In the genomic region with DNA sequence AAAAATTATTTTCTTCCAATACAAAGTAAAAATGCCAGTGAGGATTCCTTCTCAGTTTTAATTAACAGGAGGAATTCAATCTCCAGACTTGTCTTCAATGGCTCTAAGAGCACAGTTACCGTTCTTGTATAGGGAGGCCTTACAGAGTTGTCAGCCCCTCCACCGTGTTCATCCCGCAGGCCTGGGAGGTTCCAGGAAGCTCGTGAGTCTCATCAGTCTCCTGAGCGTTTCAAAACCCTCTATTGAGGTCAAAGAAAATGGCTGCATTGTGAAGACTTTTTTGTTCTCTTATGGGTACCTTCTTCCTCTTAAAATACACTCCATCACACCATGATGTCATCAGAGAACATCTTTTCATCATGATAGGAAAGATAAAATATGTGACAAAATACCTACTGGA, we compare ENCODE assay signal across 19 mouse cellular contexts.
DNase-seq lines count a peak whose midpoint lies in the region; ATAC-seq and TF ChIP-seq lines count a peak whose summit lies in the region.
"Had no signal": no experiment of that assay in that cellular context is flagged by ENCODE, and none has a peak within 500 bp of the region (broad histone marks: within the 10 kb centered on the region; RNA-seq: fewer than 3 reads in every experiment).

No protein-coding gene starts in this region.

- H3K27ac ChIP-seq in heart, adult 2 months = 0 out of 2 replicates have a peak overlapping the region, but pooled peaks have one; percentile 77
- 0 out of 2 replicates have a peak overlapping the region, but pooled peaks have one; percentile 23 for H3K27ac ChIP-seq in midbrain, embryonic 10.5 days (replicated peaks)
- no peak overlapping the region for H3K27ac ChIP-seq in midbrain, embryonic 13.5 days
- H3K27ac ChIP-seq: embryonic facial prominence, embryonic 10.5 days; forebrain, embryonic 15.5 days; hindbrain, embryonic 13.5 days had no signal

- no peak for ATAC-seq in midbrain, embryonic 13.5 days
- ATAC-seq: activated CD4-positive, CD25-positive, alpha-beta regulatory T cell, adult 4 months; forebrain, embryonic 15.5 days; inflammation-experienced regulatory T-cells, adult 6 months; intestine, postnatal 0 days; Patski had no signal

- H3K4me2 ChIP-seq in midbrain, embryonic 13.5 days (replicated peaks) = no peak overlapping the region
- H3K4me2 ChIP-seq: forebrain, embryonic 15.5 days; heart, embryonic 12.5 days; hindbrain, embryonic 13.5 days had no signal

- TF ChIP-seq POLR2A in heart, adult 2 months (IDR thresholded peaks at IDR 0.05; ENCODE audit: insufficient read depth, low read depth, low read length) = no peak

- H3K4me3 ChIP-seq in heart, adult 2 months = no peak overlapping the region
- no peak overlapping the region for H3K4me3 ChIP-seq in midbrain, embryonic 10.5 days
- no peak overlapping the region for H3K4me3 ChIP-seq in midbrain, embryonic 13.5 days (replicated peaks)
- H3K4me3 ChIP-seq: embryonic facial prominence, embryonic 10.5 days; forebrain, embryonic 15.5 days; heart, embryonic 12.5 days; hindbrain, embryonic 13.5 days had no signal

- no peaks in the 10 kb centered on the region for H3K36me3 ChIP-seq in heart, adult 2 months (ENCODE audit: control insufficient read depth, insufficient read depth, low read length)
- no peaks in the 10 kb centered on the region for H3K36me3 ChIP-seq in midbrain, embryonic 10.5 days
- no peaks in the 10 kb centered on the region for H3K36me3 ChIP-seq in midbrain, embryonic 13.5 days
- H3K36me3 ChIP-seq: embryonic facial prominence, embryonic 10.5 days; forebrain, embryonic 15.5 days; heart, embryonic 12.5 days; hindbrain, embryonic 13.5 days had no signal

- H3K27me3 ChIP-seq in heart, adult 2 months (ENCODE audit: control insufficient read depth, insufficient read depth, low read length) = no peaks in the 10 kb centered on the region
- H3K27me3 ChIP-seq in midbrain, embryonic 10.5 days (ENCODE audit: low read depth, poor library complexity, severe bottlenecking) = no peaks in the 10 kb centered on the region
- H3K27me3 ChIP-seq in midbrain, embryonic 13.5 days = no peaks in the 10 kb centered on the region
- H3K27me3 ChIP-seq: forebrain, embryonic 15.5 days; heart, embryonic 12.5 days; hindbrain, embryonic 13.5 days had no signal

- H3K9me3 ChIP-seq in midbrain, embryonic 10.5 days (replicated peaks) = no peaks in the 10 kb centered on the region
- H3K9me3 ChIP-seq in midbrain, embryonic 13.5 days = no peaks in the 10 kb centered on the region
- H3K9me3 ChIP-seq: embryonic facial prominence, embryonic 10.5 days; forebrain, embryonic 15.5 days; heart, embryonic 12.5 days; hindbrain, embryonic 13.5 days had no signal

- no peak for DNase-seq in heart, adult 2 months
- DNase-seq in heart, adult 11 months = no peak
- no peak for DNase-seq in midbrain, embryonic 10.5 days (ENCODE audit: low spot score)
- peak; percentile 16 for DNase-seq in Muller cell, postnatal 12 days (ENCODE audit: inconsistent ontology term)
- DNase-seq in embryo, embryonic 10.5 days (ENCODE audit: low spot score) = peak; percentile 60
- no peak for DNase-seq in kidney, postnatal 36 days
- no peak for DNase-seq in kidney, adult 9 months
- DNase-seq: adrenal gland, postnatal 25 days; cerebellum, adult 2 months; cerebellum, postnatal 10 days had no signal

- TF ChIP-seq CTCF in heart, adult 2 months (IDR thresholded peaks at IDR 0.05) = no peak

- no peaks in the 10 kb centered on the region; the same call in 1 of the 2 replicates for H3K4me1 ChIP-seq in heart, adult 2 months (ENCODE audit: control insufficient read depth, insufficient read depth, low read length)
- H3K4me1 ChIP-seq in midbrain, embryonic 10.5 days = peaks cover 10% of the 10 kb centered on the region; the same call in 1 of the 2 replicates
- no peaks in the 10 kb centered on the region; the same call in 1 of the 2 replicates for H3K4me1 ChIP-seq in midbrain, embryonic 13.5 days (replicated peaks)
- H3K4me1 ChIP-seq: embryonic facial prominence, embryonic 10.5 days; forebrain, embryonic 15.5 days; heart, embryonic 12.5 days; hindbrain, embryonic 13.5 days had no signal

- H3K79me2 ChIP-seq in heart, adult 2 months (replicated peaks; ENCODE audit: control insufficient read depth, insufficient read depth, low read length) = no peaks in the 10 kb centered on the region

- H3K9ac ChIP-seq in heart, adult 2 months (ENCODE audit: low read depth, low read length) = no peak overlapping the region
- no peak overlapping the region for H3K9ac ChIP-seq in midbrain, embryonic 13.5 days (replicated peaks)
- H3K9ac ChIP-seq: forebrain, embryonic 15.5 days; heart, embryonic 12.5 days; hindbrain, embryonic 13.5 days had no signal

- intact Hi-C loops in heart, adult 2 months (cut with DNase I) = loop anchor here (10.0 kb wide), 1 partner anchor 408 kb away; no protein-coding TSS in a partner anchor

- WGBS in heart, adult 2 months = 76% methylated on average over 5 of the region's 5 CpGs
- WGBS in midbrain, embryonic 10.5 days = 44% methylated on average over 5 of the region's 5 CpGs
- 24% methylated on average over 5 of the region's 5 CpGs for WGBS in midbrain, embryonic 13.5 days

- TF ChIP-seq EP300 in heart, adult 2 months (IDR thresholded peaks at IDR 0.05; ENCODE audit: insufficient read depth, low read depth, low read length) = no peak

Comparison
In these comparisons a context has a peak if more than half of its experiments do, and no peak if none do; other contexts are left out.
1. DNase-seq: peak in Muller cell, postnatal 12 days (single experiment) and embryo, embryonic 10.5 days (single experiment); none in heart, adult 2 months (0 of 2), heart, adult 11 months (single experiment), midbrain, embryonic 10.5 days (single experiment), kidney, postnatal 36 days (0 of 2) and kidney, adult 9 months (single experiment).